Mouse (Mus musculus) left cerebral cortex, adult 8-10 months (tissue): ENCODE measurements around the gene Chodl. TPM values are rescaled to one million over a fixed set of nuclear protein-coding genes. Genes with fewer than 3 reads are reported as not detected.
A peak's percentile ranks its signal among the peaks of the same experiment; 100 is the strongest.

Source experiments
- DNase-seq, 2 experiments: peaks; one replicate each; pipeline ENCODE4 v3.0.0; 2022; ENCODE audit warnings: low spot score in 2 of 2
- total RNA-seq, 4 experiments: library from RNA; stranded (reverse); gene quantifications; 2 replicates each; pipeline ENCODE4 v1.2.4; 2022

Chodl gene
- total RNA-seq = 1 to 10 TPM; 1.3 to 2.2 (median 1.3) TPM

DNA sequence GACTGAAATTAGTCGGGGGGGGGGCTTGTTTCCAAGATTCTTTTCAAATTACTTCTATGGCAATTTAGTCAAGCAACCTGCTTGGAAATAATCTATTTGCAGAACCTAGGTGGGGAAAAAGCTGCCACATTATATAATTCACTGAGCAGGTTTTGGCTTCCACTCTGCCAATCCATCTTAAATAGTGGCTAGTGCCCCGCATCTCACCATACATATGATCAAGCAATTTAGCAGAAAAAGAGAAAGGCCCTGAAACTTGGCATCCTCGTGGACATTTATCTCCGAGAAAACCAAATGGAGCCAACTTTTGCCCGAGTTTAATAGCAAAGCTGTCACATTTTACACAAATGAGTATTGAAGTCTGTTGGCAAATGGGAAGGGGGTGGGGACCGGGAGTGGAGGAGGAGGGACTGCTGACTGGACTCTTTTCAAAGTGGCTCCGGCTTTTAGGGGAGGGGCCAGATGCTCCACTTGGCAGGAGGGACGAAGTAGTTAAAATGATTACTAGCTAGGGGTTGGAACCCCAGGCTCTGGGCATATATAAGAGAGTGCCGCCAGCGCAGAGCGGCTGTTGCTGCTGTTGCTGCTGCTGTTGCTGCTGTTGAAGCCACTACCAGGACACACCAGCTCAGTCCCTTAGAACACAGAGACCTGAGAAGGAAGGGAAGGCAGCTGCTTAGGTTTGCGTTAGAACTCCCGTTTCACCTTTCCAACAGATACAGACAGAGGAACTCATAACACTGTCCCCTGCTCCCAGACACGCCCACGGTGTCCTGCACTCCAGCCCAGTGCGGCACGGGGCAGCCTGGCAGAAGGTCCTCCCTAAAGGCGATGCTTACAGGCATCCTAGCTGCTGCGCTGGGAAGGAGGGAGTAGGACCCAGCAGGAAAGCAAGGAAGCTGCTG, at the start of gene Chodl:
Gene Chodl (plus strand): TSS at position 567 of the 905 bp plus-strand sequence.
- DNase-seq = peak in 1 of 2 experiments; percentile 6

- no peak for DNase-seq
Measured at GRCm38 (mm10) chr16:78922644-78923043, 8.1 kb upstream of the Chodl start.

- no peak for DNase-seq
Measured at GRCm38 (mm10) chr16:78931287-78932025, 708 bp downstream of the Chodl start.

DNA sequence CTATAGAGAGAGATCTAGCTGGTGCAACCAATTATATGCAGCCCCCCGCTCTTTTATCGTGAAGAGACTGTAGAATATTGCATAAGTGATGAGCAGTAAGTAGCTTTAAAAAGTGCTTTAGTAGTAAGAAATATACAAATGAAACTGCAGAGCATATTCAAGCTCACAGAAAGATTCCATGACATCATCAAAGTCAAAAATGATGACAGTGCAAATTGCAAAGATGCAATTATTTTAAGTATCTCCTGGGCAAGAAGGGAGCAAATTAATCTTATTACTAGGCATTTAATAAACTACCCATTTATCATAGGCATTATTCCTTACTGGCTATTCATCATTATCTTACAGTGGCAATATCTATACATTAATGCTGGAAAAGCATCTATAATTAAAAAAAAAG, 3.5 kb downstream of the Chodl start:
- DNase-seq = no peak

GRCm38 (mm10) chr16:78937755-78938154, 7.0 kb downstream of the Chodl start:
- DNase-seq = no peak

DNA sequence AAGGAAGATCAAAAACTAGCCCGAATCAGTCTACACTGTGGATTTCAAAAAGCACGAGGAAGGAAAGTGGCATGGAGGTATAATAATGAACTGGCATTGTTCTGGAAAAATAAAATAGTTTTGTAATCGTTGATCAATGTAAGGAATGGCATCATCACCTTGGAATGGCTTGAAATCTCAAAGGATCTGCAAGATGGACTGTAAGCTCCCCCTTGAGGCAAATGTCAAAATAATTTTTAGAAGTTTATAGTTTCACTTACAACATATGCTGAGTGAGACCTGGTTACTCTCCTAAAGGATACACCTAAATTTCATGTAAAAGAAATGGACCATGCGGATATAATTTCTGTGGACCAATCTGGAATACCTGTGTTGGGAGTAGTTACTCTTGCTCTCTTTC, 19.6 kb downstream of the Chodl start:
- DNase-seq = no peak

DNA sequence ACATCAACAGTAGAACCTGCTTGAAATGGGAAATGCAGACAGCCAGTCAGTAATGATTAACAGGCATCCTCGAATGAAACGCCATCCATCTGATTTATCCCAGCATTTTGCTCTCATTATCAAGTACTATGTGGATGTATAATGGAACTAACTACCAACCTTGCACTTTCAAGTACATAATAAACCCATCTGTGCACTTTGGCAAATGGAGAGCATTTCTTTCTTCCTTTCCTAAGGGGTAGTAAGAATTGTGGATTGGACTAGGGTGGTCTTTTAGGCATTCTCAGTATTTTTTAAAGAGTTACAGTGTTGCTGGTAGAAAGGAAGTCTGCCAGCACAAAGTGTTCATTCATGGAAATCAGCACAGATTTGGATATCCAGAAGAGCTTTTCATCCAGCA, 26.7 kb downstream of the Chodl start:
- DNase-seq = no peak

- DNase-seq = no peak
Measured at GRCm38 (mm10) chr16:78969091-78969731, 38.5 kb downstream of the Chodl start.

GRCm38 (mm10) chr16:78974099-78974498, 43.4 kb downstream of the Chodl start:
- DNase-seq = no peak

DNA sequence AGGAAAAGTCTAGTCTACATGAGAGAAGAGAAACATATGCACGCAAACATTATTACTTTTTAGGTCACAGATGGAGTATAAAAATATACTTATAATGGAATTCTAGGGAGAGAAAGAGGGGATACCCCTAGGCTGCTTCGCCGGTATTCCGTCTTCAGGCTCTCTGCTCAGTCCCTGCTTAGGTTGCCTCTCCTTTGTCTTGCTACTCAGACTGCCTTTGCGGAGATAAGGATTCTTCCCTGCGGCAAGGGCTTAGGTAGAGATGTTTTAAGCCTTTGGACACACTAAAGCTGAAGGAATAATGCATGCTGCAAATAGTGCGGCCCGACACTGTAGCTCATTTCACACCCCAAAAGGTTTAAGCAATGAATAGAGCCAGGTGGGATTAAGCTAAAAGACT, 45.6 kb downstream of the Chodl start:
- DNase-seq = no peak

Other genes with a start within 250 kb of the Chodl start
- gene Tmprss15, start 160.1 kb downstream of the Chodl start, total RNA-seq = not detected